Mouse (Mus musculus) cerebellum, adult 2 months (tissue): ENCODE measurements around the gene Shmt2.

Experiments used
- CTCF ChIP-seq: fragments of 200-500 bp; IDR thresholded peaks from 2 replicates; pipeline ENCODE4 v1.5.1; 2011; ENCODE audit warnings: low read depth, mild to moderate bottlenecking, control low read depth, low read length, moderate library complexity, borderline replicate concordance; ENCODE audit not compliant: insufficient read depth
- POLR2A ChIP-seq: fragments of 200-500 bp; IDR thresholded peaks from 2 replicates; pipeline ENCODE4 v1.6.1; 2011; ENCODE audit warnings: low read length, control low read depth, borderline replicate concordance; ENCODE audit not compliant: insufficient read depth

DNA sequence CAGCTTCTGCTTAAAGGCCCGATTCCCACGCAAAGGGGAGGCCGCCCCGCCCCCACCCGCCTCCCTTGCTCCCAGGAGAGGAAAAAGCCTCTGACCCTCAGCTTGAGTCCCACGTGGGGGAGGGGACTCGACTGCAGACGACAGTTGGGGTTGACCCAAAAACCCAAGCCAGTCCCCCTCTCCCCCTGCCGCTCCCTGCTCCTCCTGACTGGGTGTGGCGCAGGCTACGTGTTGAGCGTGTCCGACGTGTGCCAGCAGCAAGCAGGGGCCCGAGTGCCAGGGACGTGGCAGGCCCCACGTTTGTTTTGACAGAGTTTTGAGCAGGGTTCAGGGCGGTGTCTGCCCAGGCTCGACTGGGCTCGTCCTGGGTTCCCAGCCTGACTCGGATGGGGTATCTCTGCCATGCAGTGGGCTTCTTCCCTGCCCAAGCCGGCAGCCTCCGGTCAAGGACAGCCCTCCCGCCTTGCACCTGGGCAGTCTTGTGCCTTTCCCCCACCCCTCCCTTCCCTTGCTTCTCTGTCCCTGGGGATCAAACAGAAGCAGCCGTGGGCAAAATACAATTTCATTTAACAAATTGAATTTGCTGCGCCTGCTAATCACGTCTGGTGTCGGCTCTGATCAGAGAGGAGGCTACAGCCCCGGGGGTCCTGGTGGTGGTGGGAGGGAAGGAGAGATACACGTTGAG lies 5.5 kb downstream of the Shmt2 start:
- TF ChIP-seq CTCF (no peak), POLR2A (no peak)
